Mouse (Mus musculus) cerebral cortex, adult 2 months (tissue): ENCODE results near the gene Zfp574.

Source experiments
- WGBS: fragments of 180-500 bp; shearing (Covaris S2); methylation state at CpG from one replicate; pipeline ENCODE4 v1.1.7; 2018; 5-methylcytosine and 5-hydroxymethylcytosine counted together

Gene Zfp574

DNA sequence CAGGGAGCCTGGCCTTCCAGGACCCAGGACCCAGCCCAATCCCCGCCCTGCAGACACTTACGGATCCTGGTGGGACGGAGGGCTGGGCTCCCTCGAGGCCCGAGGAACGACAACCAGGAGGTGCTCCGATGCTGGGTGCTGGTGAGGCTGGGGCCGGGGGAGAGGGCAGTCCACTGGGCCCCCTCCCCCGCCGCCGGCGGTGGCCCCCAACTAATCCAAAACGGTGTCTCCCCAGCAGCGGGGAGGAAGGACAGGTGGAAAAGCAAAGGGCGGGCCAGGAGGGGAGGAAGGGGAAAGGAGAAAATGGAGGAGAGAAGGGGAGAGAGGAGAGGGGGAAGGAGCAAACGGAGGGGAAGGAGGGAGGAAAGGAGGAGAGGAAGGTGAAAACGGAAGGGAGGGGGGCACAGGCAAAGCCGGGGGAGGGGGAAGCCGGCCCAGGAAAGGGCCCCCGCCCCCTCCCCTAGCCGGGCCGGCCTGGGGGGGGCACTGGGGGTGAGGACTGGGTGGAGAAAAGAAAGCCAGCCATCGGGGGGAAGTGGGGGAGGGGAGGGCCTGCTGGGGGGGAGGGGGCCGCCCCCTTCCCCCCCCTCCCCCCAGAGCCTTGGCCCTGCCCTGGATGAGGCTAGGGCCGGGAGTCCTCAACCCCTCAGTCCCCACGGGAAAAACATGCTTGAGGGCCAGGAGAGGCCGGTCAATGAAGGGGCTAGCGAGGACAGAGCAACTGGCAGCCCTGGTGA, at the start of gene Zfp574, which contains the start of gene Grik5:
Gene Zfp574 (plus strand): TSS at position 589 of the 737 bp plus-strand sequence.
Gene Grik5 (minus strand): TSS at position 368 of the 737 bp plus-strand sequence.
- 2% methylated on average over 26 of the region's 28 CpGs for WGBS

DNA sequence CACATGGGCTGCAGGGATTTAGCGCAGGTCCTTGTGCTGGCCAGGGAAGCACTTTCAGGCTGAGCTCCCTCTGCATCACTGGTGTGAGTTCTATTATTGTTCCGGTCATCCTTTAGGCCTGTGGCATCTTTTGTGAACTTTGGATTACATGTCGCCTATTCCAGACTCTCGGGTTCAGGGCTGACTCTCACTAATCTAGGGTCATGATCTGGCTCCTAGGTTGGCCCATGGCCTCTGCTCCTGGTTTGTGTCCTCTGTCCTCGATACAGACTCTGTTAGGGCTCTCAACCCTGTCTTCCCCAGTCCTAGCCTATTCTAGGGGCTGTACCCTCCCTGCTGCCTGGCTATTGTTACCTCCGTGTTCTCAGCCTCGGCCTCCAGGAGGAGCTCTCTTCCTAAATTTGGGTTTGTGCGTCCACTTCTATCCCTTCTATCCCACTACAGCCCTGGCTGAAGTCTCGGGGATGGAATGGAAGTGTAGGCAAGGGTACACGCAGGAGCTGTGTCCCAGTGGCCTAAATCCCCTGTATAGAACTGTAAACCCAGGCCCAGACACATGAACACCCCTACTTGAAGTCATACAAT, 46.4 kb upstream of the Zfp574 start:
- 56% methylated on average over 10 of the region's 10 CpGs for WGBS

DNA sequence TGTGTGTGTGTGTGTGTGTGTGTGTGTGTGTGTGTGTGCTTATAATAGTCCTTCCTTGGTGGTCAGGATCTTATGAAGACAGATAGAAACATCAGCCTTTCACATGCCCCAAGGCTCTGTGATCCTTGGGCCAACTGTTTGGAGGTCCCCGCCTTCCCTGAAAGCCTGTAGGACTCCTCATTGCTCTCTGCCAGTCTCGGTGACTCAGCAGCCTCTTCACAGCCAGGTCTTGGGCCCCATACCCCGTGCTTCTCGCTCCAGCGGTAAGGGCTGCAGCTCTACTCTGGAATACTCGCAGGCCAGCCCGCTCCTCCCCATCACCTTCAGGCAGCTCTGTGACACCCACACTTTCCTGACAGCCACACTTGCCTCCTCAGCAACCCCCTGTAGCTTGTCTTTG, 45.9 kb upstream of the Zfp574 start:
- 31% methylated on average over 7 of the region's 7 CpGs for WGBS

GRCm38 (mm10) chr7:25030032-25030753, 42.2 kb upstream of the Zfp574 start:
- WGBS, result 21% methylated on average over 5 of the region's 5 CpGs

- WGBS, result 64% methylated on average over 3 of the region's 3 CpGs
Measured at GRCm38 (mm10) chr7:25031528-25031927, 40.8 kb upstream of the Zfp574 start.

- WGBS, result 58% methylated on average over 4 of the region's 4 CpGs
Measured at GRCm38 (mm10) chr7:25034796-25035195, 37.6 kb upstream of the Zfp574 start.

GRCm38 (mm10) chr7:25035916-25036315, 36.5 kb upstream of the Zfp574 start:
- WGBS, result 37% methylated on average over 7 of the region's 7 CpGs

DNA sequence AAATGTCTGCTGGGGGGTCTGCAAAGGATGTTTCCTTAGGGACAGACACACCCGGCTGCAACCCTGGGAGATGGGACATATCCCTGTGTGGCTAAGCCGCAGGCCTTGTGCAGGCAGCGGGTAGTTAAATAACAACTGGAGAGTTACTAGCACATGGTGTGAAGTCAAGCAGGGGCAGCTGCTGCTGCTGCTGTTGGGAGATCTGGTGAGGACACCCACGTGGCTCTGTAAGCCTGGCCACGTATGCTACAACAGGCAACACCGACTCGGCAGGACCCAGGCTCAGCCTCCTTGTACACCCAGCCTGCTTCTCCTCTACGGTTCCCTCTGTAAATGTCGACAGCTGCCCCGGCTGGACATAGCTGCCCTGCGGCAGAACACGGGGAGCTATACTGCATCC, 30.4 kb upstream of the Zfp574 start:
- 66% methylated on average over 12 of the region's 12 CpGs for WGBS

DNA sequence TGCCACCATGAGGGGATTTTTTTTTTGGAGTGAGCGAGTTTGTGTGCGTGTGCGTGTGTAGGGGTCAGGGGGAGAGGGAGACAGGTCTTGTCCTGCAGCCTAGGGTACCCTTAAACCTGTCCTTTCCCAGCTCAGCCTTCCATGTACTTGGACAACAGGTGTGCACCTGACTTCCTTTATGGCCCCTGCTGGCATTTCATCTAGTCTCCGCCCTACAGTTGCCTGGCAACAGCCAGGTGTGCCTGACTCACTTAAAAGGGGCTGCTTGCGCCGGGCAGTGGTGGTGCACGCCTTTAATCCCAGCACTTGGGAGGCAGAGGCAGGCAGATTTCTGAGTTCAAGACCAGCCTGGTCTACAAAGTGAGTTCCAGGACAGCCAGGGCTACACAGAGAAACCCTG, 27.8 kb upstream of the Zfp574 start:
- WGBS, result 92% methylated on average over 7 of the region's 7 CpGs

DNA sequence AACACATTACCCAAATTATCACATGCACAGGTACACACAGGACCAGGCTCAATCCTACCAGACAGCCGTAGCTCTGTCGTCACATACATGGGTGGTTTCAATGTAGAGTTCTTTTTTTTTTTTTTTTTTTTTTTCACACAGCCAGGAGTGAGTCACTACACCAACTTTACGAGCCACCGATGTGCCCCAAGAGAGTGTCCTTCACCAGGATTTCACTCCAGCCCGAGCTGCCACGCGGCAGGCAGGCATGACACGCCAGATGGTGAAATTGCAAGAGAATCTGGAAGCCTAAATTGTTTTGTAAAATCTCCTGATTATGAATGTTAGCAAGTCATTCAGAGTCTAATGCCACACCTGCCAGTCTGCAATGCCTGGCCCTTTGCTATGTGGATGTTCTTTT, 25.0 kb upstream of the Zfp574 start:
- 30% methylated on average over 8 of the region's 8 CpGs for WGBS

DNA sequence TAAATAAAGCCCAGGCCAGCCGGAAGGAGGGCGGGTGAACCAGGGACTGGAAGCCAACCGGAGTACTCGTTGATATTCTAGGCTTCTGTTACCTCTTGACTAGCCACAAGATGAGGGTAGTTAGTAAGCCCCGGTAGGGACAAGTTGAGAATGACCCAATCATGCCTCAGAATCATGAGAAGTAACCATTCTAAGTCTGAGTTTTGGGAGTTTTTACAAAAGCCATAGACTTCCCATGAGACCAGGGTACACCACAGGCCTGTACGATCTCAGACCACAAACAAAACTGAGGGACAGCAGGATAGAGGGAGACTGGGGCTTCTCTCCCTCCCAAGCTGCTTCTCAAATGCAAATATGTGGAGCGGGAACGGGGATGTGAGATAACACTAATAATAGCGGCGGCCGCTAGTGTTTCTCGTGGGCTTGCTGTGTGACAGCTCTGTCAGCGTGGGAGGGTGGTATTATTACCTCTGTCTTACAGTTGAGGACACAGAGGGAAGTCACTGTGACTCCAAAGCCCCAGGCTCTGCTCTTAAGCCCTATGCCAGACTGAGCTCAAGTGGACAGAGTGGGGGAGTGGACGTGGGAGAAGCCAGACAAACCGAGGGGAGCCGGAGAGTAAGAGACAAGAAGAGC, 23.0 kb upstream of the Zfp574 start:
- 50% methylated on average over 16 of the region's 16 CpGs for WGBS

DNA sequence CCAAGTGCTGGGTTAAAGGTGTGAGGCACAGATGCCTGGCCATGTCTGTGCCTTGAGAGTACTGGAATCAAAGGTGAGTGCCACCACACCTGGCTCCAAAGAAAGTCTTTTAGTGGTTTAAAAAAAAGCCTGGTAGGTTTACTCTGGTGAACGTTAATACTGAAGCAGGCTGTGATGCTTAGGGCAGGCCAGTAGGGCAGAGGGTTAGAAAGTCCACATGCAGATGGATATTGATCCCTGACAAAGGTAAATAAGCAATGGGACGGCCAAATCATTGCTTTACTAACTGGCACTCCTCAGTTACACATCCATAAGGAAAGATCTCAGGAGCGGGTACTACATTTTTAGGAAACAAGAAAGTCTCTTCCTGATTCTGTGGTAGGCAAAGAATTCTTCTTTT, 19.8 kb upstream of the Zfp574 start:
- WGBS, result 85% methylated on average over 3 of the region's 3 CpGs

- WGBS, result 65% methylated on average over 4 of the region's 4 CpGs
Measured at GRCm38 (mm10) chr7:25056951-25057350, 15.4 kb upstream of the Zfp574 start.

DNA sequence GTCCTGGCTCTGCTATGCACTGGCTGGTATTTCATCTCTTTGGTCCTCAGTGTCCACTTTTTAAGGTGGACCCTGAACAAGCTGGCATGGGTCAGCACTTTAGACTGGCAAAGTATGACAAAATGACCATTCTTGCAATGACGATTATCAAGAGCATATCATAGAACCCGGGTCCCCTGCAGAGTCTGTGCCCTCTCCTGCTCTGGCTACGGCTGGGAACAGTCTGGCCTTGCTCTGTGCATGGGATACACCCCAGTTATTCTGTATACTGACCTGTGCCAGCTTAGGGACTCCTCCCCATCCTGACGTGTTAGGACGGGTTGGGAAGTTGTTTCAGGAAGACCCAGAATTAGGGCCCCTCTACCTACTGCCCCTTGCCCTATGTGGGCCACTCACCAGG, 14.5 kb upstream of the Zfp574 start:
- 93% methylated on average over 5 of the region's 5 CpGs for WGBS

- 91% methylated on average over 8 of the region's 8 CpGs for WGBS
Measured at GRCm38 (mm10) chr7:25058394-25058793, 14.0 kb upstream of the Zfp574 start.

- WGBS, result 86% methylated on average over 14 of the region's 14 CpGs
Measured at GRCm38 (mm10) chr7:25058836-25059235, 13.5 kb upstream of the Zfp574 start.

DNA sequence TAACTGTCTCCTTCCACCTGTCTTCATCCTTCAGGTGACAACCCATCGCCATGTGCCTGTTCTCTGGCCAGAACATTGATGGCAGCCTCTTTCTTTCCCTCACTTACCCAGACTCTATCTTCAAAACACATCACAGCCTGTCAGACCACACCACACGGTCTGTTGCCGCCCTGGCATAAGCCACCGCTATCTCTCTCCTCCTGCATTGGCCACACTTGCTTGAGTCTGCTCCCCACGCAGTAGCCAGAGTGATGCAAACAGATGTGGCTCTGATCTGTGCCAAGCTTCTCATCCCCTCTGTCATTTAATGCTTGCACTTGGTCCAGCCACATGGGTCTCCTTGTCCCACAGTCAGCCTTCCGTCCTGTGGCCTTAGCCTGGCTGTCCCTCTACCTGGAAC, 9.0 kb upstream of the Zfp574 start:
- WGBS, result 64% methylated on average over 6 of the region's 6 CpGs

DNA sequence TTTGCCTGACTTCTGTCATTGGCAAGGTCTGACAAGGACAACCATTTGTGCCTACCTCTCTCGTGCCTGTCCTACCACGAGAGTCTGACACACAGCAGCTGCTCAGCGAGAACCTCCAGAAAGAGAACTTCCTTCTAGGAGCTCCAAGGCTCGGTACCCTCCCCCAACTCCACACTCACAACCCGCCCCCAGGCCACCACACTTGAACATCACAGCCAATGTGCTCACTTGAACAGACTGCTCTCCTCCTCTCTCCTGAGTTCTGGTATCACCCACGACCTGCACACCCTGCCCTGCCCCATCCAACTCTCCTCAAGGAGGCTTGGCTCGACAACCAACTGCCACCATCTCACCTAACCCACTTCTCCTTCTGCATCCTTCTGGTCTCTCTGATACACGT, 8.5 kb upstream of the Zfp574 start:
- 52% methylated on average over 8 of the region's 8 CpGs for WGBS

DNA sequence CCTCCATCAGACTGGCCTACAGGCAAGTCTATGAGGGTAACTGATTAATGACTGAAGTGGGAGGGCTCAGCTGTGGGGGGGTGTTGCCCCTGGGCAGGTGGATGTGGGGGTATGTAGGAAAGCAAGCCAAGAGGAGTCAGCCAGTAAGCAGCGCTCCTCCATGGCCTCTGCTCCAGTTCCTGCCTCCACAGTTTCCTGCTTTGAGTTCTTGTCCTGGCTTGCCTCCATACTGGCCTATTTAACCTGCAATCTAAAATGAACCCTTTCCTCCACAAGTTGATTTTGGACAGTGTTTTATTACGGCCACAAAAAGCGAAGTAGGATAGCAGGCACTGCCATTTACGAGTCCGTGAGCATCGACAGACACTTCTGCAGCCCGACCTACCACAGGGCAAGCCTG, 5.0 kb upstream of the Zfp574 start:
- 91% methylated on average over 7 of the region's 7 CpGs for WGBS

DNA sequence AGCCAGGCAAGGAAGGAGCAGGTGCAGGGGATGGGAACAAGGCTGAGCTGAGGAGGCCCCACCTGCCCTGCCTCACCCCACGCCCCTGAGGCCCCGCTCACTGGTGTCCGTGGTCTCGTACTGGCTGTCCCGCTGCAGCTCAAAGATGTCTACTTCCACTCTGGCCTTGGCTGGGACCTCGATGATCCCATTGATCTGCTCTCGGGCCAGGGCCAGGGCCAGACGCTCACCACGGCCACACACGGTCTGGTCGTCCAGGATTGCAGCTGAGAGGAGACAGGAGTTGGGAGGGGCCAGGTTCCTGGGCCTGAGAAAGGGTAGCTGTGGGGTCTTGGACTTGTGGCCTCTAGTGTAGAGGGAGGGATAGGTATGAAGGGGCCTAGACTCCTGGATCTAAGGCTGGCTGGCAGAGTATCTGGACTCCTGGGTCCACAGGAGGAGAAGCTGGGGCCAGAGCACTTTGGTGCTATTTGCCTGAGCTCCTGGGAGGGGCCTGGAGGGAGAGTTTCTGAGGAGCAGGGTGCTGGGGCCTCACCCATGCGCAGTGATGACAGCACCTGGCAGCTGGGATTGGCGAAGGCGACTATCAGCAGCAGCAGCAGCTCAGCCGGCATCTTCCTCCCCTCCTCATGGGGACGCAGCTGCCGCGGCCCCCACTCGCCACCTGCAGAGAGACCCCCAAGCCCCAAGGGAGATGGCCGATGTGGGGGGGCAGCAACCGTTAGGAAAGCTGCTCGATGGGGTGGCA, 4.3 kb upstream of the Zfp574 start:
- WGBS, result 74% methylated on average over 22 of the region's 22 CpGs

- WGBS, result 16% methylated on average over 2 of the region's 2 CpGs
Measured at GRCm38 (mm10) chr7:25068724-25069123, 3.6 kb upstream of the Zfp574 start.
